Mouse (Mus musculus) megakaryocyte, embryonic 14.5 days (primary cell): ENCODE measurements at regions not wholly inside any gene's neighbourhood (a gene's known extent, or its start where the extent isn't known, plus 50 kb on each side); places are given as distances from the start of the nearest gene placed in this dataset.

Experiments used
- H3K27me3 ChIP-seq: replicated peaks from 2 replicates; pipeline ENCODE3; 2012; ENCODE audit warnings: inconsistent platforms
- H3K36me3 ChIP-seq: replicated peaks from 2 replicates; pipeline ENCODE3; 2012; ENCODE audit warnings: low read length, inconsistent platforms, mixed read lengths
- H3K4me1 ChIP-seq: 2 replicates; pipeline ENCODE4 v1.6.1; 2012; ENCODE audit warnings: inconsistent platforms
- H3K4me3 ChIP-seq: replicated peaks from 2 replicates; pipeline ENCODE3; 2012; ENCODE audit warnings: moderate library complexity, mild to moderate bottlenecking, inconsistent platforms
- H3K9me3 ChIP-seq: 2 replicates; pipeline ENCODE4 v1.6.1; 2012; ENCODE audit warnings: inconsistent platforms
- FLI1 ChIP-seq: IDR thresholded peaks from 2 replicates; pipeline ENCODE4 v1.6.1; 2012; ENCODE audit warnings: low read length, inconsistent platforms, mixed read lengths
- GATA1 ChIP-seq: IDR thresholded peaks from 3 replicates; pipeline ENCODE4 v1.6.1; 2012; ENCODE audit warnings: mixed read lengths, low read length, inconsistent platforms, borderline replicate concordance

DNA sequence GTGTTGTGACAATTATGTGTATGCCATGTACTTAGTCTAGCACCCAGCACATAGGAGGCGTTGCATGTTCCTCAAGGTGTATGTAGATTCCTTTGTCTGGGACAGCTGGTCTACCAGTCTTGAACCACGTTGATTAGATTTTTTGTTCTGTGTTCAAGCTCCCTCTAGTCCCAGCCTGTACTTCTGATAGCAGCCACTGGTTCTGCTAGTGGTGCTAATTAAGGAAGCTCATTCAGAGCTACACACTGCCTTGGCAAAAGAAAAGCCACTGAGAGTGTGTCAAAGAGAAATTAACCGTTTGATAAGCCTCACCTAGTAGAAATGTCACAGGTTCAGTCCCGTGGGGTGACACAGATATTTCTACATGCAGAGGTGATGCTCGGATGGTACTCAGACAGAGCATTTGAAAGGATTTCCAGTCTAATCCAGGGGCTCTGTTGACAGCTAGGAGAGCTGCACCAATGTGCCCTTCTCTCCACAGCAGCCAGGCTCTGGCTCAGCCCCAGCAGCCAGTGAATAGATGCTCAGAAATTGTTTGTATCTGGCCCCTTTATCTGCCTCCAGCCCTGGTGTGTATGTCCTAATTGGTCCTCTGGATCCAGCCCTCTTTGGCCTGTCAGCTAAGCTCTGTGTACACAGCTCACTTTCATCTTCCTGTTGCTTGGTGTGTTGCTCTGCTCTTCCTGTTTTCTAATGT is 385.2 kb upstream of the Kif2a start:
- H3K36me3 ChIP-seq = no peaks in the 10 kb centered on the region
- peaks cover 3% of the 10 kb centered on the region; the same call in 1 of the 2 replicates for H3K4me1 ChIP-seq
- H3K4me3 ChIP-seq = no peak overlapping the region
- H3K27me3 ChIP-seq = peaks cover 2% of the 10 kb centered on the region
- no peaks in the 10 kb centered on the region for H3K9me3 ChIP-seq
- TF ChIP-seq FLI1 (no peak), GATA1 (no peak)

DNA sequence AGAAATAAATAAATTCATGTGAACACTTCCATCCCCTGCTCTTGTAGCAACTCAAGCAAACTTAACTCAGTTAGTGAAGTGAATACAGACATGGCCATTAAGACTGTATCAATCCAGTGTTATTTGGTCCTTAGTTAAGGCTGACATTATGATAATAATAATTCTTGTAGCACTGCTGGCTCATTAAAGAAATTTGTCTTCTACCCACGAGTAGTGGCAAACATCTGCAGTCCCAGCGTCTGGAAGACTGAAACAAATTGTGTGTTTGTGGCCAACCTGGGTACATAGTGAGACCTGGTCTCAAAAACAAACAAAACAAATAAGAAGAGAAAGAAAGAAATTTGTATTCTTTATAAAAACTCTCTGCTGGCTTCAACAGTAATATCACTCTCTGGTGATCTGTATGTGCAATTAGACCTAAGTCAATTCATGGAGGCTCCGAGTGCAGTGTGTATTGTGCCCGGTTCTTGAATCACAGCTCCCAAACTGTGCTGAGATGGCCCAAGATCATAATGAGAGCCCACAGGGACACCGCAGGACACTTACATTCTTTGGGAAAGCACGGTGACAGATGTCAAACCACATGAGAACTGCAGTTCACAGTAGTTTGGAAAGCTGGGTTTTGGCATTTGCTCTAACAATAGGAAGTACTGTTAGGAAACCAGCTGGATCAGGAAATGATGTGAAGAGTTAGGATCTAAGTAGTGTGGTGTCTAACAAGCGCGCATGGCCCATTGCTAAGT is 376.9 kb upstream of the Kif2a start:
- no peaks in the 10 kb centered on the region for H3K27me3 ChIP-seq
- TF ChIP-seq FLI1 = no peak
- no peak for TF ChIP-seq GATA1
- H3K4me3 ChIP-seq = no peak overlapping the region
- H3K9me3 ChIP-seq = no peaks in the 10 kb centered on the region
- no peaks in the 10 kb centered on the region for H3K36me3 ChIP-seq
- peaks cover 3% of the 10 kb centered on the region; the same call in 1 of the 2 replicates for H3K4me1 ChIP-seq

DNA sequence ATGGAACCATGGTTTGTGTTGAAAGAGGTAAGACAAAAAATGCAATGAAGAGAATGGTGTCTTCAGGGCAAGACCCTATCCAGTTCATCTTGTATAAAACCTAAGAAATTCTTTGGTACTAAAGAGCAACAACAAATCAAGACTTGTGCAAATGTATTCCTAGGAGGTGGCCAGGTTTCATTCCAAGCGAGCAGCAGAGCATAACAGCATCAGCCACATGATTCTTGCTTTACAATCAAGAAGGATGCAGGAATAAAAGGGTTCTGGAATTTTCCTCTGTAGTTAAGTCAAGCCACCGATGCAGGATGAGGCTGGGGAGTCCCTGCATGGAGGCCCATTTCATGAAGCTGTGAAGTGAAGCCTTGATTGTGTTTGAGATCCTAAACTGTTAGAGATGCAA is 374.1 kb upstream of the Kif2a start:
- no peak overlapping the region for H3K4me3 ChIP-seq
- no peak for TF ChIP-seq GATA1
- H3K9me3 ChIP-seq = no peaks in the 10 kb centered on the region
- H3K27me3 ChIP-seq = no peaks in the 10 kb centered on the region
- no peaks in the 10 kb centered on the region for H3K36me3 ChIP-seq
- peaks cover 3% of the 10 kb centered on the region; the same call in 1 of the 2 replicates for H3K4me1 ChIP-seq

DNA sequence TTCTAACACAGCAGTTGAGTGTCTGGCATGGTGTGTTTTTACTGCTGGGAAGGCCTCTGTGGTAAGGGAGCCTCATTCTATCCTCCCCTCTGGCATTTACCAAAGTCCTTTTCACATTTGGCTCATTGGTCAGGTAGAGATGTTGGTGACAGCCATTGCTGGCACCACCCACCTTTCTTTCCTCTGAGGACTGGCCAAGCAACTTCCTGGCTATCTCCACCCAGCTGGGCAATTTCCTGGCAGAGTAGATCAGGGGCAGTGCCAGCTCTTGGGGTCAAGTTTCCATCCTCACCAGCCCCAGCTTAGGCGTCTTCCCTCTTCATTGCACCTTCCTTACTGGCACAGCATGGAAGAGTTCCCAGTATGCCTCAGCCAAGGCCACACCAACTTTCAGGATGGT is 372.5 kb upstream of the Kif2a start:
- Histone ChIP-seq H3K4me1 (peaks cover 3% of the 10 kb centered on the region; the same call in 1 of the 2 replicates), H3K27me3 (no peaks in the 10 kb centered on the region), H3K9me3 (no peaks in the 10 kb centered on the region), H3K36me3 (no peaks in the 10 kb centered on the region), H3K4me3 (no peak overlapping the region)
- TF ChIP-seq GATA1 = no peak
- TF ChIP-seq FLI1 = no peak

DNA sequence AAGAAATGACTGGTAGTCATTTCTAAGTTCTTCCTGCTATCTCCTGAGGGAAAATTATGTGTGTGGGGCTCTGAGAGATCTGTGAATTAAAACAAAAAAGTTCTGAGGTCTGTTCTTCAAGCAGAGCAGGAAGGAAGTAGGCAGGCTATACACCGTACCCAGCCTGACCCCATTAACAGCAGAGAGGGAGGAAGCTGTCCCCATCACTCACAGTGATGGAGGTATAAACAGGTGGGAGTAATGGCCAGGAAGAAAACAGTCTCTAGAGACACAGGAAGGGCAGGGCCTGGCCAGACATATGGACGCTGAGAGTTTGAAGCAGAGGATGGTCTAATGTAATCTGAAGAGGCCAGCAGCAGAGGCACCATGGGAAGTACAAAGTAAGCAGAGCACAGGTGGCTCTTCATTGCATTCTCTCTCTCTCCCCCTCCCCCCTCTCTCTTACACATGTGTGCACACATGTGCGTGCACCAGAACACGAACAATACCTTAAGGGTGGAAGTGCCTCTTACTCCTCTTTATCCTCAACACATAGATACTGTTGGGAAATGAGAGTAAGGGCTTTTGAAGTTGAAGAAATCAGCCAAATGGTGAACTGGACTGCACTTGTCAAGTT is 367.7 kb upstream of the Kif2a start:
- Histone ChIP-seq H3K4me1 (0 out of 2 replicates have a peak, but pooled peaks cover 3% of the 10 kb centered on the region), H3K36me3 (no peaks in the 10 kb centered on the region), H3K27me3 (no peaks in the 10 kb centered on the region), H3K4me3 (no peak overlapping the region), H3K9me3 (no peaks in the 10 kb centered on the region)
- no peak for TF ChIP-seq GATA1

DNA sequence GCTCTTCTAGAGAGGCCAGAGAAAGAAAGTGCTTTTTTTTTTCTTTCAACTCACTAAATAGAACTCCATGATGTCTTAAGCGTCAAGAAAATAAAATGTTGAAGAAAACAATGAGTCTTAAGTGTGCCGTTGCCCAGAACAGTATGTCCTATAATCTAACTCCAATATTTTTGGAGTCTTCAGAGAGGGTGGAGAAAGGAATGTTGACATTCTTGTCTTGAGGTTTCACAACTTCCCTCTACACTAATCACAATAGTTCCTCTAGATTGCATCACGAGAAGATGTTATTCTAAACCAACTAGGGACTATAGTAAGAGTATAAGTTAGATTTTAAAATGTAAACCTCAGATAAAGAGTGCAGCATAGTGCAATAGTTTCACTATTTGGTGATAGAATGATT is 367.1 kb upstream of the Kif2a start:
- no peak for TF ChIP-seq FLI1
- TF ChIP-seq GATA1 = no peak
- no peak overlapping the region for H3K4me3 ChIP-seq
- no peaks in the 10 kb centered on the region for H3K4me1 ChIP-seq
- H3K27me3 ChIP-seq = no peaks in the 10 kb centered on the region
- no peaks in the 10 kb centered on the region for H3K9me3 ChIP-seq
- H3K36me3 ChIP-seq = no peaks in the 10 kb centered on the region

DNA sequence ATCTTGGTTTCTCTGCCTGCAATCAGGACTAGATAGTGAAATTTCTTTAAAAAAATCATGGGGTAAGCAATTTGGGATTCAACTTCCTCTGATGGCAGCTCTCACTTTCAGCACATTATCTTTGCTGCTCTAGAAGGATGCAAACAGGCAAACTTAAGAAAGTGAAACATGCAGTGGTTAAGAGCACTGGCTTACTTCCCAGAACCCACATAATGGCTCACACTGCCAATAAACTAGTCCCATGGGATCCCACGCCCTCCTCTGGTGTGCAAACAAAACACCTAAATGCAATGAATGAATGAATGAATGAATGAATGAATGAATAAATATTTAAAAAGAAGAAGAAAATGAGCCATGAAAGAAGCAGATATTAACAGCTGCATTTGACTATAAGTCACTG is 356.1 kb upstream of the Kif2a start:
- Histone ChIP-seq H3K36me3 (no peaks in the 10 kb centered on the region), H3K27me3 (no peaks in the 10 kb centered on the region), H3K4me1 (no peaks in the 10 kb centered on the region), H3K4me3 (no peak overlapping the region), H3K9me3 (no peaks in the 10 kb centered on the region)
- TF ChIP-seq GATA1 (no peak), FLI1 (no peak)

DNA sequence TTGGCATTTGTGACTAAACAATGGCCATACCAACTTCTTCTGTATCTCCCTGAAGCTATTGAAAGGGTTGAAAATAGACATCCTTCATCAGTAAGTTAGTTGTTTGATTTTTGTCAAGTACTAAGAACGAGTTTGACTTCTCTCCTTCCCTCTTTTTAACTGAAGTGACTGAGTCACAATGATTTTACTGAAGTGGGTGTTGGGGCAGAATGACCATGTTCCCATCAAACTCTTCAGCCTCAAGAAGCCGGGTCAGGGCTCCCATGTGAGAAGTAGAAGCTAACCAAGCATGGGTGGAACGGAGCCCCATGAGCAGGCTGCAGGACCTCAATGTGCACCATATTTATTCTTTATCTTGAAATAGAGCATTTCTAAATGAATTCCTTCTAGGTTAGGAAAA is 350.7 kb upstream of the Kif2a start:
- no peak for TF ChIP-seq FLI1
- no peak for TF ChIP-seq GATA1
- Histone ChIP-seq H3K27me3 (peaks cover 2% of the 10 kb centered on the region), H3K36me3 (no peaks in the 10 kb centered on the region), H3K9me3 (no peaks in the 10 kb centered on the region), H3K4me3 (no peak overlapping the region), H3K4me1 (0 out of 2 replicates have a peak, but pooled peaks cover 6% of the 10 kb centered on the region)

DNA sequence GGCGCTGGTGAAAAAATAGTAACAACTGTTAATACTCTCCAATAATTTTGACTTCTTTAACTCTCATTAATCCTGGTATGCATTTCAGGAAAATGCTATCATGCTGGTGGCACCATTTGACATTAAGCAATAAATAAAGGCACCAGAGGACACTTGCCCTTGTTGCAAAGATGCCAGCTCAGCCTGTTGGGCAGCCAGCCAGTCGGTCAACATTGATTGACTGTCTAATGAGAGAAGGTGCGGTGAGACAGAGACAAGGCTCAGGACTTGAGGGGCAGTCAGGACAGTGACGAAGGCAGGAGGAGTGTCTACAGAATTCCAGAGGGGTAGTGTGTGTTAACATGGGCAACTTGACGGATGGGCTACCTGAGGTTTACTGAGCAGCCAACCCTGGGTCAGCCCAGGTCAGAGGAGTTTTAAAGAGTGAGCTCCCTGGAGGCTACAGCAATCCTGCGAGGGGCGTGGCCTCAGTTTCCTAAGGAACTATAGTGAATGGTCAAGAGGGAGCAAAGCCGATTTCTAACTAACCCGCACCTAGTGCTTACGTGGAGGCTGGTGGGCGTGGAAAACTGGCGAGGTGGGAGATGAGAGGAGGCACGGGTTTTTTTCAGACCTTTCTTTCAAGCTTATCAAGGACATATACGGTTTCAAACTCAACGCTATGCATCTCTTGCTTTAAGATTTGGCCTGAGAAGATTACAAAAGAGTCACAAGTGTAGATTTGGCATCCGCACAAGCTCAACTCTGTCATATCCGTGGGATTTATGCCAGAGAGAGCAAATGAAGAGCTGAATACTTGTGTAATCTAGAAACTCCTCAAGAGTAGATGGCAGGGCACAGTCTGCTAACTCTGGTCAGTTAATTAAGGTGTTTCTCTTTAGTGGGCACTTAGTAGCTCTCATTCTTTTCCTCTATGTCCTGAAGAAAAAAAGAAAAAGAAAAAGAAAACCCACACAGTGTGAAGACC is 350.0 kb upstream of the Kif2a start:
- TF ChIP-seq GATA1 (no peak), FLI1 (no peak)
- no peak overlapping the region for H3K4me3 ChIP-seq
- 0 out of 2 replicates have a peak, but pooled peaks cover 6% of the 10 kb centered on the region for H3K4me1 ChIP-seq
- H3K27me3 ChIP-seq = peaks cover 2% of the 10 kb centered on the region
- no peaks in the 10 kb centered on the region; the same call in 1 of the 2 replicates for H3K9me3 ChIP-seq
- no peaks in the 10 kb centered on the region for H3K36me3 ChIP-seq
